Mouse (Mus musculus) cortical plate, adult 2 months (tissue): ENCODE data around the gene Samd11.

ENCODE experiments used
- CTCF ChIP-seq: fragments of 200-500 bp; IDR thresholded peaks from 2 replicates; pipeline ENCODE4 v1.5.1; 2011; ENCODE audit warnings: mild to moderate bottlenecking, control low read depth, low read length; ENCODE audit not compliant: insufficient read depth; ENCODE audit errors: extremely low read depth
- POLR2A ChIP-seq: fragments of 200-500 bp; IDR thresholded peaks from 2 replicates; pipeline ENCODE4 v1.6.1; 2011; ENCODE audit warnings: mild to moderate bottlenecking, low read length, control low read depth; ENCODE audit not compliant: insufficient read depth; ENCODE audit errors: extremely low read depth

DNA sequence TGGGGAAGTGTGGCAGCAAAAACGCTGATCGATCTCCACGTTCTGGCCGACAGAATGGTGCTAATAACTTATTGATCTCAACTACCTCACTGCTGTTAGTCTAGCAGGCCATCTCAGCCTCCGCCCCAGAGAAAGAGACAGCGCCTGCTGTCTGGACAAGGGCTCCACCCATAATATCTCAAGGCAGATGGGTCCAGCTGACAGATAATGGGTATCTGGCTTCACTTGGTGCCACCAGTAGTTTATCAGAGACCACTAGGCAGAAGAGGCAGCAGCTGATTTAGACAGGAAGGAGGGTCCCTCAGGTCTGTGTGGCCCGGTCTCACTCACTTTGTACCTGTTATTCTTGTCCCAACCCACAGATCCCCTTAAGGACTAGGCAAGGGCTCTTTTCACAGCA lies 2.4 kb downstream of the Samd11 start:
- TF ChIP-seq CTCF (no peak), POLR2A (no peak)
